Mouse (Mus musculus): ENCODE results near the gene Nadsyn1. TPM values are rescaled to one million over a fixed set of nuclear protein-coding genes. Genes with fewer than 3 reads are reported as not detected.

Gene Nadsyn1
- polyA plus RNA-seq, 1 experiment from 2014 or later, result 9.2 TPM

GRCm38 (mm10) chr7:143753990-143754715 lies 68.5 kb downstream of the Nadsyn1 start:
- H3K27me3 ChIP-seq (ENCODE audit: insufficient read depth, low read length), result peaks cover 13% of the 10 kb centered on the region; the same call in 1 of the 2 replicates
- WGBS (ENCODE audit: insufficient replicate concordance), result 34% methylated on average over 5 of the region's 5 CpGs
- peak; percentile 68 for DNase-seq

DNA sequence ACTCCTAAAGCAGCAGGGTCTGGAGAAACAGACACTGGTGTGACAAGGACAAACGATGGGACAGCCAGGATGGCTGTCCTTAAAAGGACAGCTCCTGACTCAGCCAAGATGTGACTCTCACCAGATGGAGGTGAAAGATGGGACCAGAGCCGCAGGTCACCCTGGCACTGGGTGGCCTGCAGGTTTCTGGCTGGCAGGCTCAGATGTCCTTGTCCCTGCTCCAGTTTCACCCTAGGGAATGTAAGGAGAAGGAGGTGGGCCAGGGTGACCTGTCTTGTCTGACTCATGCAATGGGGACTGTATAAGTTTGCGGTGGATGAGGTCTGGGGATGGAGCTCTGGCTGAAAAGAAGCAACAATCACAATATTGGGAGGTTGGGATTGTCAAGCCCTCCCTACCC lies 70.0 kb downstream of the Nadsyn1 start:
- H3K4me3 ChIP-seq (ENCODE audit: low read depth, low read length), result no peak overlapping the region
- H3K36me3 ChIP-seq (replicated peaks; ENCODE audit: insufficient read depth, low read length), result no peaks in the 10 kb centered on the region
- TF ChIP-seq EP300 (IDR thresholded peaks at IDR 0.05; ENCODE audit: low read depth) (no peak), CTCF (IDR thresholded peaks at IDR 0.05; ENCODE audit: low read depth) (no peak)
- DNase-seq, result no peak
- no peaks in the 10 kb centered on the region for H3K9me3 ChIP-seq (ENCODE audit: low read length)
- no peak overlapping the region for H3K9ac ChIP-seq (replicated peaks)
- peaks cover 13% of the 10 kb centered on the region; the same call in 1 of the 2 replicates for H3K27me3 ChIP-seq (ENCODE audit: insufficient read depth, low read length)
- 79% methylated on average over 3 of the region's 3 CpGs for WGBS (ENCODE audit: insufficient replicate concordance)
- no peak overlapping the region for H3K27ac ChIP-seq (ENCODE audit: low read depth)
- ATAC-seq, result no peak
- peaks cover 11% of the 10 kb centered on the region for H3K4me1 ChIP-seq (ENCODE audit: insufficient read depth)
- H3K4me2 ChIP-seq (ENCODE audit: low read depth, low read length), result no peak overlapping the region

More at GRCm38 (mm10) chr7:143753990-143754715, 68.5 kb downstream of the Nadsyn1 start:
- Histone ChIP-seq H3K4me2 (ENCODE audit: low read depth, low read length) (no peak overlapping the region), H3K9ac (replicated peaks) (no peak overlapping the region), H3K27ac (ENCODE audit: low read depth) (no peak overlapping the region), H3K36me3 (replicated peaks; ENCODE audit: insufficient read depth, low read length) (no peaks in the 10 kb centered on the region), H3K9me3 (ENCODE audit: low read length) (no peaks in the 10 kb centered on the region), H3K4me3 (ENCODE audit: low read depth, low read length) (no peak overlapping the region), H3K4me1 (ENCODE audit: insufficient read depth) (peaks cover 9% of the 10 kb centered on the region)
- ATAC-seq, result no peak
- TF ChIP-seq CTCF (IDR thresholded peaks at IDR 0.05; ENCODE audit: low read depth) (peak; percentile 87), EP300 (IDR thresholded peaks at IDR 0.05; ENCODE audit: low read depth) (no peak)

- H3K9me3 ChIP-seq (ENCODE audit: low read length), result no peaks in the 10 kb centered on the region
- DNase-seq (no peak), ATAC-seq (no peak)
- peaks cover 13% of the 10 kb centered on the region; the same call in 1 of the 2 replicates for H3K27me3 ChIP-seq (ENCODE audit: insufficient read depth, low read length)
- H3K9ac ChIP-seq (replicated peaks), result no peak overlapping the region
- no peaks in the 10 kb centered on the region for H3K36me3 ChIP-seq (replicated peaks; ENCODE audit: insufficient read depth, low read length)
- TF ChIP-seq EP300 (IDR thresholded peaks at IDR 0.05; ENCODE audit: low read depth) (no peak), CTCF (IDR thresholded peaks at IDR 0.05; ENCODE audit: low read depth) (no peak)
- no peak overlapping the region for H3K27ac ChIP-seq (ENCODE audit: low read depth)
- H3K4me3 ChIP-seq (ENCODE audit: low read depth, low read length), result no peak overlapping the region
- H3K4me1 ChIP-seq (ENCODE audit: insufficient read depth), result peaks cover 8% of the 10 kb centered on the region
- H3K4me2 ChIP-seq (ENCODE audit: low read depth, low read length), result no peak overlapping the region
- WGBS (ENCODE audit: insufficient replicate concordance), result 39% methylated on average over 4 of the region's 4 CpGs
These were observed 70.6 kb downstream of the Nadsyn1 start for GRCm38 (mm10) chr7:143752056-143752455.

GRCm38 (mm10) chr7:143751380-143751779 lies 71.3 kb downstream of the Nadsyn1 start:
- peak; percentile 71 for ATAC-seq
- Histone ChIP-seq H3K27ac (ENCODE audit: low read depth) (no peak overlapping the region), H3K4me1 (ENCODE audit: insufficient read depth) (peaks cover 3% of the 10 kb centered on the region; the same call in 1 of the 2 replicates), H3K4me2 (ENCODE audit: low read depth, low read length) (no peak overlapping the region), H3K27me3 (ENCODE audit: insufficient read depth, low read length) (peaks cover 12% of the 10 kb centered on the region; the same call in 1 of the 2 replicates), H3K36me3 (replicated peaks; ENCODE audit: insufficient read depth, low read length) (no peaks in the 10 kb centered on the region), H3K9me3 (ENCODE audit: low read length) (no peaks in the 10 kb centered on the region), H3K4me3 (ENCODE audit: low read depth, low read length) (no peak overlapping the region), H3K9ac (replicated peaks) (no peak overlapping the region)
- no peak for DNase-seq
- TF ChIP-seq CTCF (IDR thresholded peaks at IDR 0.05; ENCODE audit: low read depth), result no peak
- no peak for TF ChIP-seq EP300 (IDR thresholded peaks at IDR 0.05; ENCODE audit: low read depth)
- 69% methylated on average over 1 of the region's 1 CpGs for WGBS (ENCODE audit: insufficient replicate concordance)

DNA sequence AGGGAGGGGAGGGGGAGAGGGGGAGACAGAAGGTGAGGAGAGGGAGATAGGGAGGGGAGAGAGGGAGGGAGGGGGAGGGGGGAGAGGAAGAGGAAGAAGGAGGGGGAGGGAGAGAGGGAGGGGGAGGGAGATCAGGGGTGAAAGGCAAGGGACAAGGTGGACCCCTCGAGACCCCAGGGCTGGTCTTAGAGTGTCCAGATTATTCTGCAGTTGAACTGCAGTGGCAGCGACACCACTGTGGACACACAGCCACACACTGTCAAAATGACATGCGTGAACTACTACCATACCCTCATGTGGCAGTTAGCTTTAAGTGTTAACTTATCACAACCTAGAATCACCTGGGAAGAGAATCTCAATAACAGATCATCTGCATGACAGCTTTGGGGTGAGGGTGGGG lies 73.6 kb downstream of the Nadsyn1 start:
- H3K27ac ChIP-seq (ENCODE audit: low read depth), result no peak overlapping the region
- H3K4me3 ChIP-seq (ENCODE audit: low read depth, low read length), result no peak overlapping the region
- no peak overlapping the region for H3K9ac ChIP-seq (replicated peaks)
- WGBS (ENCODE audit: insufficient replicate concordance), result 61% methylated on average over 3 of the region's 3 CpGs
- no peak overlapping the region for H3K4me2 ChIP-seq (ENCODE audit: low read depth, low read length)
- H3K4me1 ChIP-seq (ENCODE audit: insufficient read depth), result 0 out of 2 replicates have a peak, but pooled peaks cover 3% of the 10 kb centered on the region
- TF ChIP-seq EP300 (IDR thresholded peaks at IDR 0.05; ENCODE audit: low read depth), result no peak
- ATAC-seq (no peak), DNase-seq (no peak)
- H3K36me3 ChIP-seq (replicated peaks; ENCODE audit: insufficient read depth, low read length), result no peaks in the 10 kb centered on the region
- H3K9me3 ChIP-seq (ENCODE audit: low read length), result no peaks in the 10 kb centered on the region
- H3K27me3 ChIP-seq (ENCODE audit: insufficient read depth, low read length), result 0 out of 2 replicates have a peak, but pooled peaks cover 6% of the 10 kb centered on the region

DNA sequence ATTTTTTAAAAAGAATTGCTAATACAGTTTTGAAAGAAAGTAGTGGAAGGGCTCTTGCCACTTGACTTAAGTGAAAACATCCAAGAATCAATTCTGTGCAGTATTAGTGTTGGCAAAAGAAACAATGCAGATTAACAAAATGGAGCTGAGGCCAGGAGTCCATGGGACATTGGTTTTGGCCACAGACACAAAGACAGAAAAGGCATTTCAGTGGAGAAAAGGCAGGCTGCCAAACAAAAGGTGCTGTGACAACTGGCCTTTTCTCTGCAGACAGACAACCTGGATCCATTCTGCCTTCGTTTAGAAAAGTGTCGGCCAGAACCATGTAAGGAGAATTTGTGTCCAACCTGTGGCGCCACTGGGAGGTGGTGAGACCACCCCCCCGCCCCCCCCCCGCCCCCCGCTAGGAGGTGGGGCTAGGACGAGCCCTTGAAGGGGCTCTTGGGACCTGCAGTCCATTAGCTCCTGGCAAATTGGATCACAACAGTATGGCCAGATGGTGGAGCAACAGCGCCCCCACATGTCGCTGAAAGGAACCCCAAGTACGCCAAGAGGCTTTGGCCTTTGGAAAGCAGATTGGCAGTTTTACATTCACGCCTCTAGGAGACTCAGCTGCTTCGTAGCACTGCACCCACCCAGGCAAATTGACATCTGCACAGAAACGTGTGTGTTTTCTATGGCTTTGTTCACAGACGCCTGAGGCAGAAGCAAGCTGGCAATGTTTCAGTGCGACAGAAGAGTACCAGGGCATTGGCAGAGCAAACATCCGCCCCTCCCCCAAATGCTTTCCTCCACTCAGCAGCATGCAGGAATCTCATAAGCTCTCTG lies 74.4 kb downstream of the Nadsyn1 start:
- Histone ChIP-seq H3K9me3 (ENCODE audit: low read length) (no peaks in the 10 kb centered on the region), H3K36me3 (replicated peaks; ENCODE audit: insufficient read depth, low read length) (no peaks in the 10 kb centered on the region), H3K4me1 (ENCODE audit: insufficient read depth) (0 out of 2 replicates have a peak, but pooled peaks cover 3% of the 10 kb centered on the region), H3K27me3 (ENCODE audit: insufficient read depth, low read length) (0 out of 2 replicates have a peak, but pooled peaks cover 3% of the 10 kb centered on the region), H3K4me2 (ENCODE audit: low read depth, low read length) (no peak overlapping the region), H3K27ac (ENCODE audit: low read depth) (no peak overlapping the region), H3K9ac (replicated peaks) (no peak overlapping the region), H3K4me3 (ENCODE audit: low read depth, low read length) (no peak overlapping the region)
- DNase-seq (peak; percentile 86), ATAC-seq (peak; percentile 63)
- WGBS (ENCODE audit: insufficient replicate concordance), result 8% methylated on average over 15 of the region's 16 CpGs
- TF ChIP-seq CTCF (IDR thresholded peaks at IDR 0.05; ENCODE audit: low read depth), result peak; percentile 88
- TF ChIP-seq EP300 (IDR thresholded peaks at IDR 0.05; ENCODE audit: low read depth), result no peak

Small RNAs within 50 kb of the gene (microRNA-seq; reads per million reads assigned to microRNA genes)
- not detected for gene Gm22064

Other genes starting within 250 kb of the Nadsyn1 start
- gene Cars, start 222.8 kb downstream of the Nadsyn1 start, polyA plus RNA-seq (2015; fragmentation: Nextera tagmentation; extraction: Ambion mirVana), result 18.1 and 22.7 TPM in 2 replicates
- 1.8 and 2.0 TPM in 2 replicates for gene Tnfrsf26, start 194.1 kb downstream of the Nadsyn1 start, polyA plus RNA-seq (2015; fragmentation: Nextera tagmentation; extraction: Ambion mirVana)
- gene Tnfrsf22, start 173.2 kb downstream of the Nadsyn1 start, polyA plus RNA-seq (2015; fragmentation: Nextera tagmentation; extraction: Ambion mirVana), result 0.95 and 1.3 TPM in 2 replicates
- 0.90 and 1.1 TPM in 2 replicates for gene Tnfrsf23, start 137.0 kb downstream of the Nadsyn1 start, polyA plus RNA-seq (2015; fragmentation: Nextera tagmentation; extraction: Ambion mirVana)
- 1.4 and 1.6 TPM in 2 replicates for gene Osbpl5, start 65.9 kb downstream of the Nadsyn1 start, polyA plus RNA-seq (2015; fragmentation: Nextera tagmentation; extraction: Ambion mirVana)
- not detected in 2 replicates for gene Mrgprg, start 55.9 kb downstream of the Nadsyn1 start, polyA plus RNA-seq (2015; fragmentation: Nextera tagmentation; extraction: Ambion mirVana)
- gene Mrgpre, start 38.3 kb downstream of the Nadsyn1 start, polyA plus RNA-seq (2015; fragmentation: Nextera tagmentation; extraction: Ambion mirVana), result 0.08 and 0.15 TPM in 2 replicates
- 11.4 and 12.1 TPM in 2 replicates for gene Dhcr7, start 296 bp upstream of the Nadsyn1 start, polyA plus RNA-seq (2015; fragmentation: Nextera tagmentation; extraction: Ambion mirVana)
- gene Gm498, start 44.0 kb upstream of the Nadsyn1 start, polyA plus RNA-seq (2015; fragmentation: Nextera tagmentation; extraction: Ambion mirVana), result not detected in 2 replicates
- gene Shank2, start 179.1 kb upstream of the Nadsyn1 start, polyA plus RNA-seq (2015; fragmentation: Nextera tagmentation; extraction: Ambion mirVana), result 0.58 and 0.92 TPM in 2 replicates